ENCODE assay signal across 22 mouse cellular contexts in the genomic region with DNA sequence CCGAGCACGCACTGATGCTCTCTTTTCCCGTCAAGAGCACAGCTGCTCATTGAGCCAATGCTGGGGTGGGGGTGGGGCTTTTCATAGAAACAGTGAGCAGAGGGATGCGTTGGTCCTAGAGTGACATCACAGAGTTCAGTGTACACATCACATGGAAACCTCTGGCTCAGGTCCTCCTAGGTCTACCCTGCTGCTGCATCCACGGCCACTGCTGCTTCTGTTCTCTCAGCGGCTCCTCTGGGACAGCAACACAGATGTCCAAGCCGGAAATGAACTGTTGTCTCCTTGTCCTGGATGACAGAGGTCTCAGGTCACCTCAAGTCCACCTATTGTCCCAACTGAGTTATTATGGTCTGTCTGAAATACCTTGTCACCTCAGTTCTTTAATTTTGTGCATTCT. TPM values are rescaled to one million over a fixed set of nuclear protein-coding genes. Genes with fewer than 3 reads are reported as not detected.
DNase-seq lines count a peak whose midpoint lies in the region; ATAC-seq and TF ChIP-seq lines count a peak whose summit lies in the region.
"Had no signal": no experiment of that assay in that cellular context is flagged by ENCODE, and none has a peak within 500 bp of the region (broad histone marks: within the 10 kb centered on the region; RNA-seq: fewer than 3 reads in every experiment).

No protein-coding gene starts in this region.

- H3K79me2 ChIP-seq in heart, adult 2 months (replicated peaks; ENCODE audit: control insufficient read depth, insufficient read depth, low read length) = no peaks in the 10 kb centered on the region

- H3K9me3 ChIP-seq in heart, embryonic 10.5 days = no peaks in the 10 kb centered on the region
- no peaks in the 10 kb centered on the region for H3K9me3 ChIP-seq in kidney, postnatal 0 days (replicated peaks; ENCODE audit: low read length)
- H3K9me3 ChIP-seq: embryonic facial prominence, embryonic 12.5 days; forebrain, embryonic 15.5 days; G1E had no signal

- no peak for TF ChIP-seq CTCF in heart, adult 2 months (IDR thresholded peaks at IDR 0.05)
- no peak for TF ChIP-seq CTCF in kidney, postnatal 0 days (IDR thresholded peaks at IDR 0.05; ENCODE audit: low read depth)

- 38% methylated on average over 7 of the region's 7 CpGs for WGBS in heart, adult 2 months
- WGBS in heart, embryonic 10.5 days = 74% methylated on average over 7 of the region's 7 CpGs
- 51% methylated on average over 7 of the region's 7 CpGs for WGBS in kidney, postnatal 0 days

- peak; percentile 32 for DNase-seq in embryo, embryonic 10.5 days (ENCODE audit: low spot score)
- DNase-seq in embryo, embryonic 10 days (ENCODE audit: low spot score) = no peak
- no peak for DNase-seq in heart, adult 2 months
- DNase-seq in heart, embryonic 10.5 days (ENCODE audit: low spot score) = no peak
- no peak for DNase-seq in kidney, postnatal 0 days (ENCODE audit: low spot score)
- no peak for DNase-seq in kidney, postnatal 14 days
- peak; percentile 36 for DNase-seq in retina, embryonic 14.5 days (ENCODE audit: low spot score)
- DNase-seq in right cerebral cortex, postnatal 14 days = no peak
- DNase-seq: adrenal gland, postnatal 36 days; B cell, adult 2 months; cerebellum, adult 8-10 months; cerebellum, postnatal 25 days; gastrocnemius, postnatal 36 days; kidney, adult 2 months had no signal

- peak; percentile 53 for TF ChIP-seq POLR2A in heart, adult 2 months (IDR thresholded peaks at IDR 0.05; ENCODE audit: insufficient read depth, low read depth, low read length)

- H3K4me1 ChIP-seq in heart, adult 2 months (ENCODE audit: control insufficient read depth, insufficient read depth, low read length) = no peaks in the 10 kb centered on the region
- H3K4me1 ChIP-seq in heart, embryonic 10.5 days = peaks cover 11% of the 10 kb centered on the region; the same call in 1 of the 2 replicates
- H3K4me1 ChIP-seq in kidney, postnatal 0 days (replicated peaks; ENCODE audit: insufficient read depth, low read length) = no peaks in the 10 kb centered on the region
- H3K4me1 ChIP-seq: embryonic facial prominence, embryonic 12.5 days; forebrain, embryonic 15.5 days had no signal

- ATAC-seq in kidney, postnatal 0 days (replicated peaks; ENCODE audit: low FRiP score, low read depth) = 0 out of 2 replicates have a peak, but pooled peaks have one; percentile 14
- ATAC-seq: activated CD4-positive, CD25-positive, alpha-beta regulatory T cell, adult 4 months; CD4-positive, CD25-positive, alpha-beta regulatory T cell, adult 4 months; forebrain, embryonic 15.5 days; intestine, embryonic 16.5 days had no signal

- no peak overlapping the region for H3K9ac ChIP-seq in heart, adult 2 months (ENCODE audit: low read depth, low read length)
- no peak overlapping the region for H3K9ac ChIP-seq in kidney, postnatal 0 days (ENCODE audit: low read depth, low read length)
- H3K9ac ChIP-seq: embryonic facial prominence, embryonic 12.5 days; forebrain, embryonic 15.5 days; hindbrain, embryonic 14.5 days had no signal

- peaks cover 8% of the 10 kb centered on the region for H3K36me3 ChIP-seq in heart, adult 2 months (ENCODE audit: control insufficient read depth, insufficient read depth, low read length)
- peaks cover 60% of the 10 kb centered on the region for H3K36me3 ChIP-seq in heart, embryonic 10.5 days
- H3K36me3 ChIP-seq in kidney, postnatal 0 days (ENCODE audit: insufficient read depth, low read length) = peaks cover 26% of the 10 kb centered on the region

- H3K4me2 ChIP-seq in kidney, postnatal 0 days (ENCODE audit: low read length) = no peak overlapping the region
- H3K4me2 ChIP-seq: embryonic facial prominence, embryonic 12.5 days; forebrain, embryonic 15.5 days; heart, embryonic 11.5 days; hindbrain, embryonic 14.5 days had no signal

- no peaks in the 10 kb centered on the region for H3K27me3 ChIP-seq in heart, adult 2 months (ENCODE audit: control insufficient read depth, insufficient read depth, low read length)
- H3K27me3 ChIP-seq in heart, embryonic 10.5 days (ENCODE audit: insufficient read depth, poor library complexity, severe bottlenecking) = no peaks in the 10 kb centered on the region
- H3K27me3 ChIP-seq in kidney, postnatal 0 days (ENCODE audit: insufficient read depth, low read length) = no peaks in the 10 kb centered on the region
- H3K27me3 ChIP-seq: embryonic facial prominence, embryonic 12.5 days; forebrain, embryonic 15.5 days had no signal

- no peak overlapping the region for H3K27ac ChIP-seq in heart, adult 2 months
- no peak overlapping the region for H3K27ac ChIP-seq in heart, embryonic 10.5 days
- no peak overlapping the region for H3K27ac ChIP-seq in kidney, postnatal 0 days
- H3K27ac ChIP-seq: embryonic facial prominence, embryonic 12.5 days; forebrain, embryonic 15.5 days; hindbrain, embryonic 14.5 days had no signal

- TF ChIP-seq EP300 in heart, adult 2 months (IDR thresholded peaks at IDR 0.05; ENCODE audit: insufficient read depth, low read depth, low read length) = peak; percentile 60; the same call in 1 of the 2 replicates

- intact Hi-C loops in heart, adult 2 months (cut with DNase I) = loop anchor here (5.0 kb wide), 1 partner anchor 48 kb away; no protein-coding TSS in a partner anchor

- H3K4me3 ChIP-seq in heart, adult 2 months = no peak overlapping the region
- H3K4me3 ChIP-seq in heart, embryonic 10.5 days = no peak overlapping the region
- no peak overlapping the region for H3K4me3 ChIP-seq in kidney, postnatal 0 days (replicated peaks; ENCODE audit: low read depth, low read length)
- H3K4me3 ChIP-seq: embryonic facial prominence, embryonic 12.5 days; forebrain, embryonic 15.5 days had no signal

RNA-seq across cellular contexts. Expression of a gene that starts 28.5 kb away (rescaled TPM):
- 10 to 100 TPM; 25.9 to 27.1 TPM for total RNA-seq in heart, adult 2 months (2021)
- 23.2 and 25.4 TPM in 2 replicates for polyA plus RNA-seq in heart, adult 2 months (2012; rRNA removed)
- polyA plus RNA-seq in heart, embryonic 10.5 days (2016; fragmentation: Nextera tagmentation; extraction: Ambion mirVana) = 41.4 and 44.2 TPM in 2 replicates
- polyA plus RNA-seq in kidney, postnatal 0 days (2015; fragmentation: Nextera tagmentation; extraction: Ambion mirVana) = 37.5 and 42.0 TPM in 2 replicates

RNA-seq across cellular contexts. Expression of a gene that starts 52.1 kb away (rescaled TPM):
- over 10,000 TPM; 11,796 to 13,259 TPM for total RNA-seq in heart, adult 2 months (2021)
- polyA plus RNA-seq in heart, adult 2 months (2012; rRNA removed) = 3,546 and 6,285 TPM in 2 replicates
- polyA plus RNA-seq in heart, embryonic 10.5 days (2016; fragmentation: Nextera tagmentation; extraction: Ambion mirVana) = 205 and 235 TPM in 2 replicates
- polyA plus RNA-seq in kidney, postnatal 0 days (2015; fragmentation: Nextera tagmentation; extraction: Ambion mirVana) = 37.8 and 38.5 TPM in 2 replicates

RNA-seq across cellular contexts. Expression of a gene that starts 58.3 kb away (rescaled TPM):
- total RNA-seq in heart, adult 2 months (2021) = 10 to 100 TPM; 91.5 to 98.7 TPM
- polyA plus RNA-seq in heart, adult 2 months (2012; rRNA removed) = 89.6 and 97.1 TPM in 2 replicates
- polyA plus RNA-seq in heart, embryonic 10.5 days (2016; fragmentation: Nextera tagmentation; extraction: Ambion mirVana) = 82.8 and 108 TPM in 2 replicates
- polyA plus RNA-seq in kidney, postnatal 0 days (2015; fragmentation: Nextera tagmentation; extraction: Ambion mirVana) = 136 and 141 TPM in 2 replicates

Comparison
In these comparisons a context has a peak if more than half of its experiments do, and no peak if none do; other contexts are left out.
1. DNase-seq: peak in embryo, embryonic 10.5 days (single experiment) and retina, embryonic 14.5 days (single experiment); none in embryo, embryonic 10 days (single experiment), heart, adult 2 months (0 of 2), heart, embryonic 10.5 days (single experiment), kidney, postnatal 0 days (single experiment), kidney, postnatal 14 days (single experiment) and right cerebral cortex, postnatal 14 days (single experiment).
2. RNA of a gene that starts 52.1 kb away (polyA plus RNA-seq): 3,546 to 6,285 TPM in heart, adult 2 months; 205 to 235 TPM in heart, embryonic 10.5 days and 37.8 to 38.5 TPM in kidney, postnatal 0 days; every median in the first group is over 10 times any median in the second.